Mouse (Mus musculus): ENCODE measurements around the gene Nop2.

Gene Nop2

DNA sequence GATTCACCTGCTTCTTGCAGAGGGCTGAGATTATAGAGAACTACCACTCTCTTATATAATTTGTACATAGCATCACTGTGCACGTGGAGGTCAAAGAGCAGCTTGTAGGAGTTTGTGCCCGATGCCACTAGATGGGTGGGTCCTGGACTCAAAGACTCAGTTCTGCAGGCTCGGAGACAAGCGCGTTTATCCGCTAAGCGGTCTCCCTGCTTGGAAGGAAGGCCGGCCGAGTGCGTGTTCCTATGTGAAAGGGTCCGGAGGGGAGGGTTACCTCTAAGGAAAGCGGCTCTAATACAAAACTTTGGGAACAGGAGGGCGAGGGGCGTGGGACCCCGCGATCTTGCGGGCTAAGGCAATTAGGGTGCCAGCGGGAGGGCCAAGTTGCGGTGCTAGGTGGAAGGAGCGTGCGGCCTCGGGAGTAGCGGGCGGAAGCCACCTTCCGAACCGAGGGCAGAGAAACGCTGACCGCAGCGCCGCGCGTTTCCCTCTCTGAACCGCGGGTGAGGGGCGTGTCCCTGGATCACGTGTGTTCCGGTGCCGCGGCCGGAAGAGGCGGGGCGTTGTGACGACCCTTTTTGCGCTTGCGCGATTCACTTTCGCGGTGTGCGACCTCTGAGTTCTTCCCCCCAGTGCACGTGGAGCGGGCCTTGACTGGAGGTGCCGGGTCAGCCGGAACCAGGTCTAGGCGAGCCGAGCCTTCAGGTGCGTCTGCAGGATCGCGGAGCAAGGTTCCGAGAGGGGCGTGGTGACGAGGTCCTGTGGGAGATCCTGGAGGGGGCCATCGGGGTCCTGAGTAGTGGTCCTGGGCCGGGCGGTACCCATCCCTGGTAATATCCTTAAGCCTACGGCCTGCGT lies at the start of gene Nop2:
TSS of gene Nop2 (plus strand) at position 608 of the 855 bp plus-strand sequence.
- peak; percentile 93 to 94 for DNase-seq

DNA sequence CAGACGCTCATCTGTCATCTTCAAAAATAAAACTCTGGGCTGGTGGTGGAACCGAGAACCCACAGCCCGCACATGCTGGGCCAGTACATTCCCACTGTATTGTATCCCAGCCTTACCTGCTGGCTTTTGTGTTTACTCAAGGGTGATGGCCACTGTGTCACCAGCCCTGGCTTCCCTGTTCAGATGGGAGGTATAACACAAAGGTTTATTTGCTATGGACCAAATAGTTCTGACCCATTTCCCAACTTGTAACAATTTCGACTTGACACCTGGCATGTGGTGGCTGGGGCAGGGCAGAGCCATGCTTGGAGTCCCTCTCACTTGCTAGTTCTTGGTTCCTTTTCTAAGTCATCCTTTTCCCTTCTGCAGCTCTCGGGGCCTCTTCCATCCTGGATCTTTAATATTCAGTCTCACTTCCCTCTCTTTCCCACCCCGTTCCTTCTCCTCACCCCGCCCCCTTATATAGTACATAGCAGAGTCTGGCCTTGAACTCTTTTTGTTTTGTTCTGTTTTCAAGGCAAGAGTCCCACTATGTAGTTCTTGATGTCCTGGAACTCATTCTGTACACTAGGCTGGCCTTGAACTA lies 48.8 kb upstream of the Nop2 start:
- DNase-seq, result no peak

DNA sequence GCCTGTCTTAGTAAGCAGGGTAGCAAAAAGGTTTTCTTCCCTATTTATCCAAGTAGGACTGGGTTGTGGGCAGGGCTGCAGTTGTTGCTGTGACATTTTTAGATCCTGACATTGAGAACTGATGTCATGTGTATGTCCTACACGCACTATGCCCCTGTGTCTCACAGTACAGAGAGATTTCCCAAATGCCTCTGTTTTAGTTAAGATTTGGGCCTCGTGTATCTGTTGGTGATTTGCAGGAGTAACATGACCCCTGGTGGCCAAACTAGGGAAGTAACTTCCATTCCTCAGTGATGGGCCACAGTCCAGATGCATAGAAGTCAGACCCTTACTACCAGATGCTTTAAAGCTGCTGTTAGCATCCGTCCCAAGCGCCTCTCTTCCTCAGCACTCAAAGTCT lies 47.3 kb upstream of the Nop2 start:
- peak; percentile 82 to 87 for DNase-seq

DNA sequence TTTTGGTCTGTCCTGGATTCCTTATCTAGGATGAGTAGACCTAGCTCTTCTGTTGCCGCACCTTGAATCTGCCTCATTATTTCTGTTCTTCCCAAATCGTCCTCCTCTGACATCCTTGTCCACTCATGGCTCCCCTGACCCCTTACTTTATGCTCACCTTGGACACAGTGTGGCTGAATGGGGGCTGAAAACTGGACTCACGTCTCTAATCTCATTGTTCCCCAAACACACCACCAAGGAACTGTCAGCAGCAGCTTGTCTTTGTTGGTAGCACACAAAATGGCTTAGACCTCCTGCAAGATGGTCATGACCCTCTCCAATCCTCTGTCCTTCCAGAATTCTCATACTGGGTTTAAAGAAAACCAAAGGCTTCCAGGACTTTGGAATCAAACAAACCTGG lies 43.8 kb upstream of the Nop2 start:
- no peak for DNase-seq

DNA sequence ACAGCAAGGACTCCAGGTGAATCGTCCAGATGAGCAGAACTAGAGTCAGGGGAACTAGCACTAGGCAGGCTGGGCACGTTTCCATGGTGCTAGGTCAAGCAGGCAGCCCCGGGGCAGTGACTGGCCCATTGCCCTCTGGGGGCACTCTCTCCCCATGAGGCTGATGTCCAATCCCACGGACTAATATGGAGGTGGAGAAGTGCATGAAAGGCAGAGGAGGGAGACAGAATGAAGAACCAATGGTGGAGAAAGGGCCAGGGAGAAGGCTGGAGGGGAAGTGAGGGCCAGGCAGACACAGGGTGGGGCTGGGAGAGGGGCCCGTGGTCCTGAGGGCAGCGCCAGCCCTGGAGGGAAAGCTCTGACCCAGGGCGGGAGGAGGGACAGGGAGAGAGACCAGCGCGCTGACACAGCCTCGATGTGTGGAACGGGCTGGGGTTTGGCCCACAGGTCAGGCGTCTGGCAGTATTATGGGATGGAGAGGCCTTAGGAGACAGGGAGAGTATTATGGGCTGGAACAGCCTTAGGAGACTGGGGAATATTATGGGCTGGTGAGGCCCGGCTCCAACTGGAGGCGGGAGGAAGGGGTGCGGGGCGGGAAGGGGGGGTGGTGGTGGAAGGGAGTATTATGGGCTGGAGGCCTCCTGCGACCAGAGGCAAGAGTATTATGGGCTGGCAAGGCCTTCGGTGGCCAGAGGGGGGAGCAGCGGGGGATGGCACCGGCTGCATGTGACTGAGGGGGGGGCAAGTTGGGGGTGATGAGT lies 43.0 kb upstream of the Nop2 start:
- DNase-seq, result peak; percentile 94 to 95

DNA sequence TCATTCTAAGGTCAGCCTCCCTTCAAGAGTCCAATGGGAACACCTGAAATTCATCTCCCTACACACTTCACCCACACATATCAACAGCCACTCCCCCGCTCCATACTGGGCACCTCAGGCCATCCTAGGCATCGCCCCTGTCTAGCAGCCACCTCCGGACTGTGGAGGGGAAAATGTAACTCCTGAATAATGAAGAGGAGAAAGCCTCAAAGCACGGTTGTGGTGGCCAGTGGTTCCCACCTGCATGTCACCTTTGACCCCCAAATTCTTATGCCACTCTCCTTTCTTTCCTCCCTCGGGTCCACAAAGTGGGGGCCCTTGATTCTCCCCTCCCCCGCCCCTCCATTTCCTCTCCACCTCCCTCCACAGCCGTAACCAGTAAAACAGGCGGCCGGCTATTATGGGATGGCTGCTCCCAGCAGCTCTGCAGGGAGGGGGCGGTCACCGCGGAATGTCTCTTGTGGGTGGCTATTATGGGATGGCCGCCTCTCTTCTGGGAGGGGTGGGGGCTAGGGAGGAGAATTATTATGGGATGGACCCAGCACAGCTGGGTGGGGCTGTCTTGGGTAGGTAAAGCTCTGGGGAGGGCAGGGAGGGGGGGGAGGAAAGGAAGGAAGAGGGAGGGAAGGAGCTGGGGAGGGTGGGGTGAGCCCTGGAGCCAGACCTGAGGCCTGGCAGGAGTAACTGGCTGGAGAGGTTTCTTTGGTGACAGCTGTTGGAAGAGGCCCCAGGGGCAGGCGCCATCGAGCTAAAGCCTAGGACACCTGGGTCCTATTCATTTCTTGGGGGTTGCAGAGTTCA lies 42.0 kb upstream of the Nop2 start:
- peak; percentile 84 to 90 for DNase-seq

DNA sequence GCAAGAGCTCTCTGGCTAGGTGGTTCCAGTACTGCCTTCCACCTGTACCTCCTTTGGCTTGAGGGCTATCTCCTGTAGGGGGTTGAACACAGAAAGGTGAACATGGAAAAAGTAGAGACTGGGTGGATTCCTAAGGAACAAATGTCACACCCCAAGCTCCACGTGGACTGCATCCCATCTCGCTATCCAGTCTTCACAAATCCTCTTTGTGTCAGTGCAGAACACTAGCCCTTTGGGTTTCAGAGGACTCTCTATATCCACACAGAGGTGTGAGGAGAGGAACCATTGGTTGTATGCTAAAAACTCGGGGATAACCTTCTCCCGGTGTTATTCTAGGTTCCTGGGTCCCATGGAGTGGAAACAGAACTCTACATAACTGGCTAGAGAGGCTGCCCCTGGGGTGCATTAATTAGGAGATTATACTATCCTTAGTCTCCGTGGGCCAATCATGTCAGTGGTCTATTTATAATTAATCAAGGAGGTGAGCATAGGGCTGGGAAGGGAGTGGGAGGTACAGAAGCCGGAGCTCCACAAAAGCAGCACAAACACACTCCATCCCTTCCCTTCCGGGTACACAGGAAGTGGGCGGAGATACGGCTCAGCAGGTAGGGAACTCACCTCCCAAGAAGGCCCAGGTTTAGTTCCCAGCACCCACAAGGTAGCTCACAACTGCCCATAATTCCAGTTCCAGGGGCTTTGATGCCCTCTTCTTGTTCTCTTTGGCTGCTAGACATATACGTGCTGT lies 41.2 kb upstream of the Nop2 start:
- DNase-seq, result no peak

DNA sequence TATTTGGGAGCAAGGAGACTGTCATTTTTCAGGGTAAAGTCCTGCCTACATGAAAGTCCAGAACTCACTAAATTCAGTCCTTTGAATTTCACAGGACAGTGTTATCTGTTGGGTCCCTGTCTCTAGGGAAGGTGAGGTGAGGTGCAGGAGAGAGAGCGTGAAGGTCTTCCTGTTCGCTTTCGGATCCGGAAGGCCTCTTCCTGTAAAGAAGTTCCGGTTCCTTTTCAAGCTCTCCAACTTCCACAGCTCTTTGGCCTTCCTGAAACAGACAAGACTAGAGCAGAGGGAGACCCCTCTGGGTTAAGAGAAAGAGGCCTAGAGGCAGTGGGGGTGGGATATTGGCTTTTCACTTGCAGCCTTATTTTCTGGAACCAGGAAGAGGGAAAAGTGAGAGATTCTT lies 39.3 kb upstream of the Nop2 start:
- DNase-seq, result no peak

DNA sequence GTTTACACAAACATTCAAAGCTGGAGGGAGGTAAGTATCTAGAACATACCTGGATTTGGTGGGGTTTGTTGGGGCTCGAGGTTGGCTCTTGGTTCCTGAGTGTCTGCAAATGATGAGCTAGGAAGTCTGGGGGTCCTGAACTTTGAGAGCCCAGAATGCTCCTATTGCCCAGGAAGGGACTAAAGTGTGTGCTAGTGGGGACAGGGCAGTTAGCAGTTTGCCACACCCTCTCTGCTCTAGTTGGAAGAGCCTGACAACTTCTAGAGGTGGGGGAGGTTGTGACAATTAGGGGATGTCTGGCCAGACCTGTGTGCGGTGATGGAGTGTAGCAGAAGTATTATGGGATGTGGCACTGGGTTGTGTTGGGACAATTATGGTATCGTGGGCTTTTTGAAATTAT lies 36.9 kb upstream of the Nop2 start:
- DNase-seq, result no peak

DNA sequence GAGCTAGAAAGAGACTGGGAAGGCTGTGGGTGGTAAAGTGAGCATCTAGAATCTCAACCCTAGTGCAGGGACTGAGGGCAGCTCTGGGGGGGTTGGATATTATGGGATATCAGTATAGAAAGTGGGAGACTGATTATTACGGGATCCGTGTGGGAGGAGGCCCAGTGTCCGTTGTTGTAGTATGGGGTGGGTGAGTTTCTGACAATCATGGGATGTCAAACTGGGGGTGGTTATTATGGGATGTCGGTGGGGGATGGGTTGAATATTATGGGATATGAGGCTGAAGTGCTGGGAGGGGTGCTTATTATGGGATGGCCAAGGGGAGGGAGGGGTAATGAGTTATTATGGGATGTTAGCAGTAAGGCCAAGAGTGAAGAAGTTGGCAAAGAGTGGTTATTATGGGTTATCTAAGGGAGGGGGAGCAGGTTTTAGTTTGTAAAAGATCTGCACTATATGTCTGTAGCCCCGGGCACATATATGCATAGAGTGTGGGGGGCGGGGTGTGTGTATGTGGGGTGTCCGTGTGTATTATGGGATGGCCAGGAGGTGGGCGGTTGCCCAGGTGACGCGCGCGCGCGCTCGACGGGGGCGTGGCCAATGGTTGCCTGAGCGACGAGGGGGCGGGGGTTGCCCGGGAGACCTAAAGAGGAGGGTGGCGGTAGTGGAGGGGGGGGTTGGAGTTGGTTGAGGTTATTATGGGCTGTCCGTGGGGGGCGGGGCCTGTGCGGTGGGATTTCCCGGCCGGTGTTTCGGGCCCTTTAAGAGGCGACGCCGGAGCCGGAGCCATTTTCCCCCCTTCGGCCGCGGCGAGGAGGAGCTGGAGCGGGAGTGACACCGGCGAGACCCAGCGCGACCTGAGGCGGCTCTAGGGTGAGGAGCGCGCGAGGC lies 36.1 kb upstream of the Nop2 start, which contains the start of gene Chd4:
TSS of gene Chd4 (plus strand) at position 591 of the 888 bp plus-strand sequence.
- DNase-seq, result peak; percentile 100

DNA sequence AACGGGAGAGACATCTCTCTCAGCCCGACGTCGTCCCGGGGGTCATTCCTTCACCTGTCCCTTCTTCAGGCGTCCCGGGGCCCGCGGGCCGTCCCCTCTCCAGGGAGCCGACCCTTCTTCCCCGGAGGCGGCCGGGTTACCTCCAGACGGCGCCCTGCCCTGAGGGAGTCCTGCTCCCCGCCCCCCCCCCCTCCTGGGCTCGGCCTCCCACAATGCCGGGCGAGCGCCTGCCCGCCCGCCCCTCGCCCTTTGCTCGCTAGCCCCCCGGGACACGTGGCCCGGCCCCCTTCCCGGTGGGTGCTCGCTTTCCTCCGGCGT lies 35.5 kb upstream of the Nop2 start:
- DNase-seq, result no peak

DNA sequence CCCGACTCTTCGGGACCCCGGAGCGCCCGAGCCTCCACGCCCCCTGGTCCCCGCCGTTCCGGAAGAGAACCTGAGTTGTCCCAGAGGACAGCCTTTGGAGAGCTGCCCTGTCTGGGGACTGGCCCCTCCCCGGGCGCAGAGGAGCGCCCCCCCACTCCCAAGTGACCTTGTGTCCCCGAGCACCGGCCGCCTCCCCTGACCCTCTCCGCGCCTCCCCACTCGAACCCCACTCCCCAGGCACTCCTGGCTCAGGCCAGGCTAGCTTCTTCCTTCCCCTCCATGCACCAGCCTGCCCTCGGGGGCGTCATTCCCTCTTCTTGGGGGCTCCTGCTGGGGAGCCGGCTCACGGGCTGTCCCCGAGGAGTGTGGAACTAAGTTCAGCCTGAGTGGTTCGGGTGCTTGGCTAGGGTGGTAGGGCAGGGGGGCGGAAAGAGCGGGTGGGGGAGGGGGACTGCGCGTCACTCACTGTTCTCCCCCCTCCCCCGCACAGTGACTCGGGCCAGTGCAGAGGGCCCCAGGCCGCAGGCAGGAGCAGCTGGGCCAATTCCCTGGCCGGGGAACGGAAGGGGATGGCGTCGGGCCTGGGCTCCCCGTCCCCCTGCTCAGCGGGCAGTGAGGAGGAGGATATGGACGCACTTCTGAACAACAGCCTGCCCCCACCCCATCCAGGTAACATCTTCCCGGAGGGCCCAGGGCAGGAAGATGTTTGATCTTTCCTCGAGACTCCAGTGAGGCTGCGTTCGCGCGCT lies 34.9 kb upstream of the Nop2 start:
- DNase-seq, result peak; percentile 87

DNA sequence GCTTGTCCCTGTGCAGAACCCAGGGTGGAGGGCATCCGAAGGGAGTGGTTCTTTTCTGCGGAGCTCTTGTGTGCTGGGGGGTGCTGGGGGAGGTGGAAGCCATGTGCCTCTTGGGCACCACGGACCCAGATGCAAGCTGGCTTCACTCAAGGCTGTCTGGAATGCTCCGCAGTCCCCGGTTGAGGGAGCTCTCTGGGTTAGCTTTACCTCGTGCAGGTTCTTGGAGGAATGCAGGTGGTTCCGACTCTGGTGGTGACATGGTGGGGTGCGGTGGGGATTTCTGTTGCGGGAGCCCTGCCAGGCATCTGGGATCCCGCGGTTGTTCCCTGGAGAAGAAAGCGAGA lies 34.4 kb upstream of the Nop2 start:
- no peak for DNase-seq

DNA sequence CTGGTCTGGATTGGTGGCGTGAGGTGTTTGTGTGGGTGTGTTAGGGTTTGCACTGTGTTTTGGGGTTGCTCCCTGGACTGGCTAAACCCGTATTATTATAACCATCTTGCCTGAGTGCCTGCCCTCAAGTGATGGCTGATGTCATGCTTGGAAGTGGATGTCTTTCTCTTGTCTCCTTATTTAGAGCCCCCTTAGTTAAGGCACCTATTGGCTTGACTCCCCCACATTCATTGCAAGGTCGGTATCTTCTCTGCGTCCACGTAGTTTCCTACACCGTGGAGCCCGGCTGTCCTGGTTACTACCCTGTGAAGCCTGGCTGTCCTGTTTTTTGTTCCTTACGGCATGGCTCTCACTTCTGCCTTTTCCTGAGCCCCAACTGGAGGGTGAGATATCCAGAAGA lies 33.8 kb upstream of the Nop2 start:
- no peak for DNase-seq

DNA sequence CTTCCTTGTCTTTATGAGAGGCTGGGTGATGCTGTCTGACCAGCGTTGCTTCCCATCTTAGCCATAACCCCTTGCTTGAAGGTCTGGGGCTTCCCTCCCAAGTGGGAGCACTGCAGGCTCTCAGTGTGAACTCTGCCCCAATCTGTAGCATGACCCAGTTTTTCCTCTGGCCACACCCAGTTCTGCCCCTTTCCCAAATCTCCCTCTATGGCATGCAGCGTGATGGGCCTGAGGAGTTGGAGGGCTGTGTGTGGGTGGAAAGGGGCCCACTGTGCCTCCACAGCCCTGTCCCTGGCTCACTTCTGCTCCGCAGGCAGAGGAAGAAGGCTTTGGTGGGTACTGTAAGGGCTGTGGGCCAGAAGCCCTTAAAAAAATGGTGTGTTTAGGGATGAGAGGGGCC lies 33.2 kb upstream of the Nop2 start:
- DNase-seq, result no peak

DNA sequence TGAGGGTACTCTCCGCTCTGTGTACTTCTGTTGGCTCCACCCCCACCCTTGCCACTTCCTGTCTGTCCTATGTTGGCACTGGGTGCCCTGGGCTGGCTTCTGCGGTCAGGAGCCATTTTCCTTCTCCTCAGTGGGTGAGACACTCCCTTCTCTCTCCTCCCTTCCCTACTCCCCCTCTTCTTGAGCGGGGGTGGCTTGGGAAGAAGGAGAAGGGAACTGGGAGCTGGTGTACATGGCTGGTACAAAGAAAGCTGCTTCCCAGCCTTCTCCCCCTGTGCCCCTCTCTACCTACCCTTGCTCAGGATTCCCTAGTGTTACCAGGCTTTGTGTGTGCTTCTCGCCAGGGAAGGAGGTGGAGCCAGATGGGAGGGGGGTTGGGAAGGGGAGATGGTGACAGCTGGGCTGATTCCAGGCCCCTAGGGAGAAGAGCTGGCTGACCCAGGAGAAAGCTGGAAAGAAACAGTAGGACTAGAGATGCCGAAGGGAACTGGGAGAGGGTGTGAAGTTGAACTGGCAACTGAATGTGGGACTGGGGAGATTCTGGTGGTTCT lies 32.2 kb upstream of the Nop2 start:
- DNase-seq, result peak; percentile 82 to 85

DNA sequence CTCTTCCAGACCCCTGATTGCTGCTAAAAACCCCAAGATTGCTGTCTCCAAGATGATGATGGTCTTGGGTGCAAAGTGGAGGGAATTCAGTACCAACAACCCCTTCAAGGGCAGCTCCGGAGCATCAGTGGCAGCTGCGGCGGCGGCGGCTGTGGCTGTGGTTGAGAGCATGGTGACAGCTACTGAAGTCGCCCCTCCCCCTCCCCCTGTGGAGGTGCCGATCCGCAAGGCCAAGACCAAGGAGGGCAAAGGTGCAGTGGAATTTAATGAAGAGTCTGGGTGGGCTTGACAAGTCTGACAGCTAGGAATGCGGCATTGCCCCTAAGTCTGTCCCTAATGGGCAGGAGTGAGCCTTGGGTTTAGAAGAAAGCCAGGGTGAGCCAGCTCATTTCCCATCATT lies 30.3 kb upstream of the Nop2 start:
- no peak for DNase-seq

DNA sequence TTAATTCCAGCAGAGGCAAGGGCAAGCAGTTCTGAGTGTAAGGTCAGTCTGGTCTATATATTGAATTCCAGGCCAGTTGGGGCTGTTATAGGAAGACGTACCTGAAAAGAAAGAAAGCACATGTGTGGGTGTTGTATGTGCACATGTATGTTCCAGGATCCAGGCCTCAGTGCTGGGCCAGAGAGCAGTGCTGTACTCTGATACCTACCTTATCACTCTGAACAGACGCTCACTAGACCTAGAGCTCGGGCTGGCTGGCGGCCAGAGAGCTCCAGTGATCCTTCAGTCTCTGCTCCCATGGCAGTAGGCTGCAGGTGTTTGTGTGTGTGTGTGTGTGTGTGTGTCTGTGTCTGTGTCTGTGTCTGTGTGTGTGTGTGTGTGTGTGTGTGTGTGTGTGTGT lies 27.5 kb upstream of the Nop2 start:
- DNase-seq, result no peak

DNA sequence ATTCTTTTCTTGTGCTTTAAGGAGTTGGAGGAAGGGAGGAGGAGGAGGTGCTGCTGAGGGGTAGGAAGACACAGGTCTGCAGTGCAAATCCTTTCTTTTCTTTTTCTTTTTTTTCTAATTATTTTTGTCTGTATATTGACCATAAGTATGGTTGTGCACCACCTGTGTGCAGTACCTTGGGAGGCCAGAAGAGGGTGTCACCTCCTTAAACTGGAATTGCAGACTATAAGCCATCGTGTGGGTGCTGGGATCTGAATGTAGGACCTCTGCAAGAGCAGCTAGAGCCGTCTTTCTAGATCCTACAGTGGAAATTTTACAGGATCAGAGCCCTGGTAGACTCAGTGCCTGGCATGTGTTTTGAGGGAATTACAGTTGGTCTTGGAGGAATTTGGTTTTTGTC lies 24.0 kb upstream of the Nop2 start:
- no peak for DNase-seq

DNA sequence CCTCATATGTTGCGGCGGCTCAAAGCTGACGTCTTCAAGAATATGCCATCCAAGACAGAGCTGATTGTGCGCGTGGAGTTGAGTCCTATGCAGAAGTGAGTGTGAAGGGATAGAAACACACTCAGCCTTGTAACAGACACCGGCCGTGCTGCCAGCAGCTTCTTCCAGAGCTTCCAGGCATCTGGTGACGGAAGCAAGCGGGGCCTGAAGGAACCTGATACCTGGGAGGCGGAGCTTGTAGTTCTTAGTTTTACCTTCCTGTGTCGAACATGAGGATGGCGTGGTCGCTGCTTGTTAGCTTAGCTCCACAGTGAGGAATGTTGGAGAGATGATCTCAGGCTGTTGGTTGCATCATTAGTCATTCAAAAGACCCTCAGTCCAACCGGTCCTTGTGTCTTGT lies 22.3 kb upstream of the Nop2 start:
- no peak for DNase-seq
